Mouse (Mus musculus) CH12.LX (cell line): ENCODE results near the gene Arhgef11.

Experiments used
- BHLHE40 ChIP-seq: IDR thresholded peaks from 2 replicates; pipeline ENCODE4 v1.6.1; 2011; ENCODE audit warnings: mild to moderate bottlenecking, low read depth, low read length, improper control_type of control experiment
- CTCF ChIP-seq, 2 experiments: IDR thresholded peaks in 1 of 2; conservative IDR thresholded peaks in 1 of 2; 2 replicates each; pipeline ENCODE4 v1.5.1; 2011 to 2012; ENCODE audit warnings: low read depth in 2 of 2, low read length in 2 of 2, improper control_type of control experiment in 1 of 2, inconsistent platforms in 1 of 2, mild to moderate bottlenecking in 1 of 2, moderate library complexity in 1 of 2
- GABPA ChIP-seq: IDR thresholded peaks from 2 replicates; pipeline ENCODE4 v1.6.1; 2012; ENCODE audit warnings: low read depth, low read length, improper control_type of control experiment, inconsistent platforms; ENCODE audit not compliant: insufficient replicate concordance
- HCFC1 ChIP-seq: IDR thresholded peaks from 2 replicates; pipeline ENCODE4 v1.6.1; 2012; ENCODE audit warnings: low read depth, mild to moderate bottlenecking, inconsistent platforms, low read length, improper control_type of control experiment
- JUND ChIP-seq: conservative IDR thresholded peaks from 2 replicates; pipeline ENCODE4 v1.6.1; 2011; ENCODE audit warnings: low read depth, low read length, improper control_type of control experiment
- KAT2A ChIP-seq: IDR thresholded peaks from 2 replicates; pipeline ENCODE4 v1.6.1; 2012; ENCODE audit warnings: low read length, improper control_type of control experiment, inconsistent platforms; ENCODE audit not compliant: insufficient replicate concordance
- NRF1 ChIP-seq: IDR thresholded peaks from 2 replicates; pipeline ENCODE4 v1.6.1; 2014; ENCODE audit warnings: low read depth, mild to moderate bottlenecking, inconsistent platforms, low read length, improper control_type of control experiment, moderate library complexity
- PAX5 ChIP-seq: IDR thresholded peaks from 2 replicates; pipeline ENCODE4 v1.6.1; 2012; ENCODE audit warnings: low read length, inconsistent platforms, mixed read lengths
- POLR2A ChIP-seq: IDR thresholded peaks from 2 replicates; pipeline ENCODE4 v1.6.1; 2011; ENCODE audit warnings: low read depth, mild to moderate bottlenecking, improper control_type of control experiment, low read length
- POLR2AphosphoS2 ChIP-seq: IDR thresholded peaks from 2 replicates; pipeline ENCODE4 v1.6.1; 2011; ENCODE audit warnings: low read depth, low read length, improper control_type of control experiment
- RAD21 ChIP-seq: IDR thresholded peaks from 2 replicates; pipeline ENCODE4 v1.6.1; 2011; ENCODE audit warnings: low read depth, mild to moderate bottlenecking, low read length, improper control_type of control experiment, moderate library complexity
- SIN3A ChIP-seq: IDR thresholded peaks from 2 replicates; pipeline ENCODE4 v1.6.1; 2012; ENCODE audit warnings: low read length, improper control_type of control experiment, inconsistent platforms
- UBTF ChIP-seq: IDR thresholded peaks from 2 replicates; pipeline ENCODE4 v1.6.1; 2012; ENCODE audit warnings: low read depth, mild to moderate bottlenecking, inconsistent platforms, low read length, improper control_type of control experiment, moderate library complexity
- ZNF384 ChIP-seq: IDR thresholded peaks from 2 replicates; pipeline ENCODE4 v1.6.1; 2012; ENCODE audit warnings: low read depth, low read length, improper control_type of control experiment, inconsistent platforms

DNA sequence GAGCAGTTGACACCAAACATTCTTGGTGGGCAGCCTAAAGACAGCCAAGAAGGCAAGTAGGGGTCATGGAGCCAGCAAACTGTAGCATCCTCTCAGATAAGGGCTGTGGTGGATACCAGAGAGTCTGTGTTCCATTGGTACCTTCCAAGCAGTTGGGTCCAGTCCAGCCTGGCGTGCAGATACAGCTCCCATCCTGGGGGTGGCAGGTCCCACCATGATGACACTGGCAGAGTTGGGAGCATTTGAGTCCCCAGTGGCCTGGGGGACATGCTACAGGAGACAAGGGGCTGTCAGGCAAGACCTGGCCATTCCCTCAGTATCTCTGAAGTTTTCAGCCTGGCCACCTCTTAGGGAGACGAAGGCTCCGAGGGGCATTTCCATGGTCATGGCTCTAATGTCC, 135.2 kb downstream of the Arhgef11 start:
- TF ChIP-seq HCFC1 (no peak), CTCF (conservative IDR thresholded peaks at IDR 0.05 in 1 of 2, IDR thresholded peaks at IDR 0.05 in 1 of 2; ENCODE audit: low read depth in 2 of 2, low read length in 2 of 2) (no peak), PAX5 (no peak), KAT2A (no peak), SIN3A (no peak), ZNF384 (no peak), POLR2AphosphoS2 (no peak), POLR2A (no peak), JUND (no peak), NRF1 (no peak), RAD21 (no peak), UBTF (no peak), GABPA (no peak), BHLHE40 (no peak)
